ENCODE assay signal across 8 mouse cellular contexts in the genomic region with DNA sequence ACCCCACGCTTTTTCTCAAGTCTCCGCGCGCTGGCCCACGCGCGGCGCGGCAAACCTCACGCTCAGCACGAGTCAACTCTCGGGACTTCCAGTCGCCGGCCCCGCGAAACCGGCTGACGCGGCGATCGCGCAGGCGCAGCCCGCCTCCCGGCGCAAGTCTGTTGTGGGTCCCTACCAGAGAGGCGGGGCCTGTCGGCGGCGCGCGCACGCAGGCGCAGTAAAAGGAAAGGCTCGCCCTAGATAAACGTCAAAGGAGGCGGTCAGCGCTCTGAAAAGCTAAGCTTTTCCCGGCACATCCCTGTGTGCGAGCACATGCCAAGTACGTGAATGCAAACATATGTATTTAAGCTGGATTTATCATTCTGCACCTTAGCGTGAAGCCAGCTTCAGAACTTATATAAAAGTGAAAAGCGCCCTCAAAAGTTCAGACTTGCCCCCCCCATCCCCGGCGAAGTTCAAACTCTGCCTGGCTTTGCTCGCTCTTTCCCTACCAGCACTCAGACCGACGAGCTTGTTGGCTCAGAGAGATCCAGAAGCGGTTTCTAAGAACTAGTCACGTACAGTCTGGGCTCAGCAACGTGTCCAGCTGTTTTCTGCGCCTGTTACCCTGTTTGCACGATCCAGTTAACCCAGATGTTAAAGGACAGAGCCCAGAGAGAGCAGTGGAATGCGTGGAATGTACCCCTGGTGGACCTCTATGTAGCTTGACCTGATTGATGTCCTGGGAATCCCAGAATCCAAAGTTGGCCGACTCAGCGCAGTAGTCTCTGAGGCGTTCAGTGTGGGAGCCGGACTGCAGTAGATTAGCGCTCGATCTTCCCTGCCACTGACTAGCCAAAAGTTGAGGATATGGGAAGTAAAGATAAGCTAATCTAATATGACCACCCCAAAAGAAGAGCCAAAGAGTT. TPM values are rescaled to one million over a fixed set of nuclear protein-coding genes. Genes with fewer than 3 reads are reported as not detected.
A peak's percentile ranks its signal among the peaks of the same experiment; 100 is the strongest.
DNase-seq lines count a peak whose midpoint lies in the region; ATAC-seq and TF ChIP-seq lines count a peak whose summit lies in the region.

TSS of gene Pelo (minus strand) at position 118 of the 908 bp plus-strand sequence.

- H3K4me1 ChIP-seq in forebrain, embryonic 15.5 days: peaks cover 15% of the 10 kb centered on the region
- peaks cover 28% of the 10 kb centered on the region for H3K4me1 ChIP-seq in lung, adult 2 months (ENCODE audit: control insufficient read depth, insufficient read depth, low read length)

- H3K9ac ChIP-seq in forebrain, embryonic 15.5 days (replicated peaks): peak within 1 kb of the TSS; percentile 64

- ATAC-seq in forebrain, embryonic 15.5 days (replicated peaks): peak; percentile 98
- peak; percentile 82 for ATAC-seq in neutrophil, adult 5-6 weeks (ENCODE audit: extremely low read depth, insufficient number of reproducible peaks, low FRiP score, poor library complexity, severe bottlenecking)

- peak; percentile 78; the same call in 1 of the 2 replicates for TF ChIP-seq POLR2A in lung, adult 2 months (IDR thresholded peaks at IDR 0.05; ENCODE audit: borderline replicate concordance, extremely low read depth, low read depth, low read length)

- 1% methylated on average over 60 of the region's 60 CpGs for WGBS in forebrain, embryonic 15.5 days
- under 1% methylated on average over 60 of the region's 60 CpGs for WGBS in lung, adult 2 months

- H3K27me3 ChIP-seq in forebrain, embryonic 15.5 days: no peaks in the 10 kb centered on the region

- H3K4me2 ChIP-seq in forebrain, embryonic 15.5 days (replicated peaks): peak within 1 kb of the TSS; percentile 76

- peaks cover 8% of the 10 kb centered on the region for H3K36me3 ChIP-seq in forebrain, embryonic 15.5 days

- DNase-seq in ES-CJ7 (ENCODE audit: low read depth, low spot score): peak; percentile 92
- peak; percentile 93 for DNase-seq in cerebellum, adult 11 months
- DNase-seq in heart, postnatal 25 days (ENCODE audit: low spot score): peak; percentile 94
- peak; percentile 94 to 96 for DNase-seq in layer of hippocampus, adult 18-20 months (ENCODE audit: low spot score in 2 of 2)
- peak; percentile 93 for DNase-seq in lung, adult 2 months
- peak; percentile 91 to 92 for DNase-seq in thymus, adult 18-20 months

- intact Hi-C loops in heart, postnatal 25 days (cut with DNase I): no loop called here

- no peaks in the 10 kb centered on the region for H3K9me3 ChIP-seq in forebrain, embryonic 15.5 days

- H3K4me3 ChIP-seq in forebrain, embryonic 15.5 days: peak within 1 kb of the TSS; percentile 64
- H3K4me3 ChIP-seq in lung, adult 2 months (replicated peaks; ENCODE audit: extremely low read depth, low read depth, low read length): peak within 1 kb of the TSS; percentile 70

- no peak within 1 kb of the TSS; the same call in 1 of the 2 replicates for H3K27ac ChIP-seq in forebrain, embryonic 15.5 days (replicated peaks)

- no peak for TF ChIP-seq CTCF in lung, adult 2 months (IDR thresholded peaks at IDR 0.05; ENCODE audit: insufficient read depth, low read length)

RNA-seq across cellular contexts. Expression of gene Pelo, which starts in this region (rescaled TPM):
- polyA plus RNA-seq in forebrain, embryonic 15.5 days (2015; fragmentation: Nextera tagmentation; extraction: Ambion mirVana): 4.7 and 4.9 TPM in 2 replicates
- 10 to 100 TPM; 14.1 to 16.0 TPM for total RNA-seq in heart, postnatal 25 days (2021)
- total RNA-seq in layer of hippocampus, adult 18-20 months (2021): 10 to 100 TPM; 20.3 to 23.3 TPM
- 30.2 and 32.9 TPM in 2 replicates for polyA plus RNA-seq in lung, adult 2 months (2012; rRNA removed)
- total RNA-seq in neutrophil, adult 5-6 weeks (2017): 3.8 and 4.2 TPM in 2 replicates
